Mouse (Mus musculus) thymus, adult 2 months (tissue): Measurements from ENCODE around the gene Disp1. TPM values are rescaled to one million over a fixed set of nuclear protein-coding genes. Genes with fewer than 3 reads are reported as not detected.

Experiments used
- DNase-seq: peaks from one replicate; pipeline ENCODE4 v3.0.0; 2021
- H3K27ac ChIP-seq: fragments of 200-500 bp; 2 replicates; pipeline ENCODE4 v1.5.1; 2012; ENCODE audit warnings: low read length, control low read depth; ENCODE audit not compliant: control insufficient read depth, insufficient read depth
- H3K27me3 ChIP-seq: fragments of 200-500 bp; 2 replicates; pipeline ENCODE4 v1.6.1; 2012; ENCODE audit warnings: mild to moderate bottlenecking, low read length, moderate library complexity, mixed read lengths; ENCODE audit not compliant: control insufficient read depth, insufficient read depth
- H3K36me3 ChIP-seq: fragments of 200-500 bp; 2 replicates; pipeline ENCODE4 v1.6.1; 2012; ENCODE audit warnings: mild to moderate bottlenecking, low read length, moderate library complexity; ENCODE audit not compliant: control insufficient read depth, insufficient read depth
- H3K4me1 ChIP-seq: fragments of 200-500 bp; replicated peaks from 2 replicates; pipeline ENCODE4 v1.6.1; 2012; ENCODE audit warnings: low read length; ENCODE audit not compliant: control insufficient read depth, insufficient read depth
- H3K4me3 ChIP-seq: fragments of 200-500 bp; 2 replicates; pipeline ENCODE4 v1.5.1; 2012; ENCODE audit warnings: mild to moderate bottlenecking, low read length, control low read depth, moderate library complexity; ENCODE audit not compliant: control insufficient read depth, insufficient read depth
- CTCF ChIP-seq: fragments of 200-500 bp; IDR thresholded peaks from 2 replicates; pipeline ENCODE4 v1.5.1; 2012; ENCODE audit warnings: mild to moderate bottlenecking, control low read depth, low read length, moderate library complexity, borderline replicate concordance; ENCODE audit not compliant: control insufficient read depth, poor library complexity, insufficient read depth; ENCODE audit errors: extremely low read depth
- POLR2A ChIP-seq: fragments of 200-500 bp; IDR thresholded peaks from 2 replicates; pipeline ENCODE4 v1.6.1; 2012; ENCODE audit warnings: mild to moderate bottlenecking, low read length, control low read depth, moderate library complexity; ENCODE audit not compliant: control insufficient read depth, poor library complexity, insufficient read depth; ENCODE audit errors: extremely low read depth
- WGBS: fragments of 180-500 bp; shearing (Covaris S2); methylation state at CpG from one replicate; pipeline ENCODE4 v1.1.7; 2018; 5-methylcytosine and 5-hydroxymethylcytosine counted together
- polyA plus RNA-seq: library from polyadenylated mRNA; depleted of rRNA; stranded (reverse); fragments of >200 nt; gene quantifications from 2 replicates; pipeline ENCODE4 v1.2.3, GENCODE M21; 2012

Disp1 gene
- polyA plus RNA-seq, 1 experiment: 28.9 TPM

- DNase-seq: no peak
- TF ChIP-seq POLR2A (no peak), CTCF (no peak)
- Histone ChIP-seq H3K4me1 (no peaks in the 10 kb centered on the region), H3K27me3 (no peaks in the 10 kb centered on the region), H3K36me3 (no peaks in the 10 kb centered on the region), H3K27ac (no peak overlapping the region), H3K4me3 (no peak overlapping the region)
- 90% methylated on average over 7 of the region's 7 CpGs for WGBS
Measured at GRCm38 (mm10) chr1:183232985-183233678, 11.8 kb upstream of the Disp1 start.

GRCm38 (mm10) chr1:183227469-183227868 is 6.1 kb upstream of the Disp1 start:
- no peak overlapping the region for H3K4me3 ChIP-seq
- no peaks in the 10 kb centered on the region for H3K4me1 ChIP-seq
- TF ChIP-seq CTCF: no peak
- no peak for TF ChIP-seq POLR2A
- no peak overlapping the region for H3K27ac ChIP-seq
- WGBS: 93% methylated on average over 7 of the region's 7 CpGs
- no peaks in the 10 kb centered on the region for H3K36me3 ChIP-seq
- DNase-seq: no peak
- no peaks in the 10 kb centered on the region for H3K27me3 ChIP-seq

- Histone ChIP-seq H3K36me3 (no peaks in the 10 kb centered on the region), H3K4me1 (peaks cover 2% of the 10 kb centered on the region; the same call in 1 of the 2 replicates), H3K27ac (no peak overlapping the region), H3K27me3 (no peaks in the 10 kb centered on the region), H3K4me3 (no peak overlapping the region)
- TF ChIP-seq CTCF (no peak), POLR2A (no peak)
- no peak for DNase-seq
- 84% methylated on average over 6 of the region's 6 CpGs for WGBS
Measured at GRCm38 (mm10) chr1:183219021-183219420, 2.3 kb downstream of the Disp1 start.

GRCm38 (mm10) chr1:183216691-183217090 is 4.6 kb downstream of the Disp1 start:
- Histone ChIP-seq H3K36me3 (no peaks in the 10 kb centered on the region), H3K4me3 (no peak overlapping the region), H3K27me3 (no peaks in the 10 kb centered on the region), H3K27ac (no peak overlapping the region), H3K4me1 (peaks cover 5% of the 10 kb centered on the region; the same call in 1 of the 2 replicates)
- no peak for TF ChIP-seq POLR2A
- no peak for TF ChIP-seq CTCF
- WGBS: 97% methylated on average over 4 of the region's 4 CpGs
- DNase-seq: no peak

GRCm38 (mm10) chr1:183215706-183216105 is 5.6 kb downstream of the Disp1 start:
- Histone ChIP-seq H3K4me3 (no peak overlapping the region), H3K4me1 (peaks cover 5% of the 10 kb centered on the region; the same call in 1 of the 2 replicates), H3K27ac (no peak overlapping the region), H3K27me3 (no peaks in the 10 kb centered on the region), H3K36me3 (no peaks in the 10 kb centered on the region)
- WGBS: 94% methylated on average over 6 of the region's 6 CpGs
- TF ChIP-seq POLR2A (no peak), CTCF (no peak)
- no peak for DNase-seq

- no peak for DNase-seq
Measured at GRCm38 (mm10) chr1:183213850-183214249, 7.5 kb downstream of the Disp1 start.

More at GRCm38 (mm10) chr1:183213850-183214249, 7.5 kb downstream of the Disp1 start:
- no peaks in the 10 kb centered on the region for H3K27me3 ChIP-seq
- TF ChIP-seq POLR2A (no peak), CTCF (no peak)
- H3K4me3 ChIP-seq: no peak overlapping the region
- WGBS: 79% methylated on average over 6 of the region's 6 CpGs
- peaks cover 8% of the 10 kb centered on the region; the same call in 1 of the 2 replicates for H3K4me1 ChIP-seq
- H3K36me3 ChIP-seq: no peaks in the 10 kb centered on the region
- no peak overlapping the region for H3K27ac ChIP-seq
